Mouse (Mus musculus) cerebellum, adult 11 months (tissue): Measurements from ENCODE around the gene Dnaaf5.

ENCODE experiments used
- DNase-seq: peaks from one replicate; pipeline ENCODE4 v3.0.0; 2022

Gene Dnaaf5

DNA sequence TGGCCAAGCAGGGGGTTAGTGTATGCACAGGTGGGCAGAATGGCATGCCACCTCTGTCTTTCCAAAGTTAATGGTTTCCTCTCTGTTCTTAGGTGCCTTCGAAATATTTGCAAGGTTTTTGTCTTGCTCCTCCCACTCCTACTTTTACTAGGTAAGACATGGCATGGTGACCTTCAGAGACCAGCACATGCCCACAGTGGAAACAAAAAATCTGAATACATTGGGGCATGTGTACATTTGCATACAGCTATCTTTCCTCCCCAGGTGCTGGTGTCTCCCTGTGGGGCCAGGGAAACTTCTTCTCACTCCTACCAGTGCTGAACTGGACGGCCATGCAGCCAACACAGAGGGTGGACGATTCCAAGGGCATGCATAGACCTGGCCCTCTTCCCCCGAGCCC is 84.4 kb downstream of the Dnaaf5 start:
- DNase-seq = no peak
